Mouse (Mus musculus) liver, embryonic 14.5 days (tissue): ENCODE measurements around the gene 0610030E20Rik.

ENCODE experiments used
- CTCF ChIP-seq: IDR thresholded peaks from 2 replicates; pipeline ENCODE4 v1.5.1; 2016; ENCODE audit warnings: antibody characterized with exemption, low read depth, control low read depth
- EP300 ChIP-seq: IDR thresholded peaks from 2 replicates; pipeline ENCODE4 v1.6.1; 2016; ENCODE audit warnings: antibody characterized with exemption, low read depth

DNA sequence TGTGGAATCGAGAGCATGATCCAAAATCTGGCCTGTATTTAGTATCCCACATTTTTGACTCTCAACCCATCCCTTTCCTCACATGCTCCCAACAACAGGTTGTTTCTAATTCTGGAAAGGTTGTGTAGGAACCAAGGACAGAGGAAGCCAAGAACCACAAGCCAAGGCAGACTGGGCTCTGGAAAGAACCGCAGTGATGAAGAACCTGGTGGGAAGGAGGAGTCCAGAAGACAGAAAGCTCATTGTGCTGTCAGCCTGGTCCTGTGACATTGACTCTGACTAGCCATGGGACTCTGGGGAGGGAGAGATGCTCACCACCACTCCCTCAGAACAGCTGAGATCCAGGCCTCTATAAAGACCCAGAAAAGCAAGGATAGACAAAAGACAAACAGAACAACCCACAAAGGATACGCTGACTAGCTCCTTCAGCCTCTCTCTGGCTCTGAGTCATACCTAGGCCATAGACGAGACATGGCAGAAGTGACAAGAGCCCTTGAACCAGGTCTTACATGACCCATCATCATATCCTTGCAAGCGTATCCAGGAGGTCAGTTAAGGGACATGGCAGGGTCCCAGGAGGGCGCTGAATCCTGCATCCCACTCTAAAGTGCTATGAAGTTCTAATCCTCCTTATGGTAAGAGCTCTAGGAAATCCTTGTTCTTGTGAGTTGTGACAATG, 36.2 kb downstream of the 0610030E20Rik start:
- TF ChIP-seq CTCF, result no peak
- TF ChIP-seq EP300, result no peak
